Comparison of ENCODE assay signal across 9 mouse cellular contexts in genomic region chr7:100187601-100188000, GRCm38 (mm10). TPM values are rescaled to one million over a fixed set of nuclear protein-coding genes. Genes with fewer than 3 reads are reported as not detected.
A peak's percentile ranks its signal among the peaks of the same experiment; 100 is the strongest.
DNase-seq lines count a peak whose midpoint lies in the region; ATAC-seq and TF ChIP-seq lines count a peak whose summit lies in the region.
"Had no signal": no experiment of that assay in that cellular context is flagged by ENCODE, and none has a peak within 500 bp of the region (broad histone marks: within the 10 kb centered on the region; RNA-seq: fewer than 3 reads in every experiment).

No protein-coding gene starts in this region.

- H3K4me3 ChIP-seq in hindbrain, embryonic 10.5 days, result no peak overlapping the region
- H3K4me3 ChIP-seq in hindbrain, embryonic 13.5 days, result no peak overlapping the region
- H3K4me3 ChIP-seq in E14TG2a.4 (replicated peaks; ENCODE audit: low read length), result no peak overlapping the region
- no peak overlapping the region for H3K4me3 ChIP-seq in midbrain, embryonic 15.5 days
- H3K4me3 ChIP-seq: erythroblast, embryonic 14.5 days had no signal

- DNase-seq in hindbrain, embryonic 10.5 days (ENCODE audit: low spot score), result peak; percentile 50
- DNase-seq in adrenal gland, postnatal 36 days, result peak; percentile 52 to 61
- peak; percentile 26 to 49 for DNase-seq in frontal cortex, postnatal 36 days (ENCODE audit: low spot score in 2 of 2)
- DNase-seq in layer of hippocampus, postnatal 25 days (ENCODE audit: extremely low spot score in 1 of 2, low spot score in 1 of 2), result peak; percentile 20 to 67
- peak; percentile 23 for DNase-seq in yolk sac, embryonic 10.5 days (ENCODE audit: low spot score)

- H3K27ac ChIP-seq in hindbrain, embryonic 10.5 days, result no peak overlapping the region
- no peak overlapping the region for H3K27ac ChIP-seq in hindbrain, embryonic 13.5 days
- no peak overlapping the region for H3K27ac ChIP-seq in midbrain, embryonic 15.5 days

- no peaks in the 10 kb centered on the region for H3K9me3 ChIP-seq in hindbrain, embryonic 10.5 days
- H3K9me3 ChIP-seq in hindbrain, embryonic 13.5 days, result no peaks in the 10 kb centered on the region
- H3K9me3 ChIP-seq in E14TG2a.4 (ENCODE audit: low read length), result no peaks in the 10 kb centered on the region
- no peaks in the 10 kb centered on the region for H3K9me3 ChIP-seq in midbrain, embryonic 15.5 days

- H3K4me2 ChIP-seq in hindbrain, embryonic 13.5 days, result no peak overlapping the region
- no peak overlapping the region for H3K4me2 ChIP-seq in midbrain, embryonic 15.5 days

- no peaks in the 10 kb centered on the region for H3K36me3 ChIP-seq in hindbrain, embryonic 10.5 days
- H3K36me3 ChIP-seq in hindbrain, embryonic 13.5 days, result no peaks in the 10 kb centered on the region
- no peaks in the 10 kb centered on the region for H3K36me3 ChIP-seq in E14TG2a.4 (ENCODE audit: insufficient read depth, low read length)
- H3K36me3 ChIP-seq in midbrain, embryonic 15.5 days (replicated peaks), result no peaks in the 10 kb centered on the region

- no peak overlapping the region for H3K9ac ChIP-seq in hindbrain, embryonic 13.5 days
- H3K9ac ChIP-seq in midbrain, embryonic 15.5 days, result no peak overlapping the region

- 0 out of 2 replicates have a peak, but pooled peaks cover 3% of the 10 kb centered on the region for H3K27me3 ChIP-seq in hindbrain, embryonic 10.5 days (ENCODE audit: insufficient read depth, poor library complexity, severe bottlenecking)
- peaks cover 6% of the 10 kb centered on the region; the same call in 1 of the 2 replicates for H3K27me3 ChIP-seq in hindbrain, embryonic 13.5 days
- peaks cover 13% of the 10 kb centered on the region for H3K27me3 ChIP-seq in E14TG2a.4 (ENCODE audit: insufficient read depth, low read length)
- peaks cover 3% of the 10 kb centered on the region; the same call in 1 of the 2 replicates for H3K27me3 ChIP-seq in midbrain, embryonic 15.5 days (replicated peaks)

- no peaks in the 10 kb centered on the region for H3K4me1 ChIP-seq in hindbrain, embryonic 10.5 days (replicated peaks)
- no peaks in the 10 kb centered on the region for H3K4me1 ChIP-seq in hindbrain, embryonic 13.5 days (replicated peaks)
- no peaks in the 10 kb centered on the region for H3K4me1 ChIP-seq in E14TG2a.4 (replicated peaks; ENCODE audit: low read depth, low read length)
- H3K4me1 ChIP-seq in midbrain, embryonic 15.5 days, result no peaks in the 10 kb centered on the region

- TF ChIP-seq CTCF in E14TG2a.4 (conservative IDR thresholded peaks at IDR 0.05; ENCODE audit: low read length), result peak; percentile 41

- WGBS in hindbrain, embryonic 10.5 days, result 29% methylated on average over 7 of the region's 7 CpGs
- WGBS in hindbrain, embryonic 13.5 days, result 25% methylated on average over 7 of the region's 7 CpGs
- 25% methylated on average over 7 of the region's 7 CpGs for WGBS in midbrain, embryonic 15.5 days

- ATAC-seq in hindbrain, embryonic 13.5 days (ENCODE audit: low FRiP score), result no peak
- 0 out of 2 replicates have a peak, but pooled peaks have one; percentile 24 for ATAC-seq in midbrain, embryonic 15.5 days (replicated peaks)

RNA-seq across cellular contexts. Expression of gene Kcne3, which starts 11.3 kb away (rescaled TPM):
- polyA plus RNA-seq in hindbrain, embryonic 10.5 days (2016; fragmentation: Nextera tagmentation; extraction: Ambion mirVana), result 5.3 and 7.1 TPM in 2 replicates
- polyA plus RNA-seq in hindbrain, embryonic 13.5 days (2015; fragmentation: Nextera tagmentation; extraction: Ambion mirVana), result 0.58 and 0.66 TPM in 2 replicates
- total RNA-seq in adrenal gland, postnatal 36 days (2021), result 1 to 10 TPM in 1 of 2 experiments, under 1 TPM in 1; 0.99 to 1.5 TPM
- under 1 TPM; 0.59 TPM for total RNA-seq in layer of hippocampus, postnatal 25 days (2021)
- polyA plus RNA-seq in midbrain, embryonic 15.5 days (2015; fragmentation: Nextera tagmentation; extraction: Ambion mirVana), result 0.60 and 0.98 TPM in 2 replicates
- polyA plus RNA-seq: erythroblast, embryonic 14.5 days had no signal

RNA-seq across cellular contexts. Expression of gene Lipt2, which starts 28.5 kb away (rescaled TPM):
- polyA plus RNA-seq in hindbrain, embryonic 10.5 days (2016; fragmentation: Nextera tagmentation; extraction: Ambion mirVana), result 25.3 and 26.9 TPM in 2 replicates
- 16.3 and 17.3 TPM in 2 replicates for polyA plus RNA-seq in hindbrain, embryonic 13.5 days (2015; fragmentation: Nextera tagmentation; extraction: Ambion mirVana)
- total RNA-seq in adrenal gland, postnatal 36 days (2021), result 1 to 10 TPM; 3.8 to 5.3 TPM
- 1 to 10 TPM; 5.1 to 7.4 TPM for total RNA-seq in layer of hippocampus, postnatal 25 days (2021)
- polyA plus RNA-seq in midbrain, embryonic 15.5 days (2015; fragmentation: Nextera tagmentation; extraction: Ambion mirVana), result 16.0 and 19.4 TPM in 2 replicates

RNA-seq across cellular contexts. Expression of gene Pgm2l1, which starts 39.6 kb away (rescaled TPM):
- polyA plus RNA-seq in hindbrain, embryonic 10.5 days (2016; fragmentation: Nextera tagmentation; extraction: Ambion mirVana), result 4.9 and 5.1 TPM in 2 replicates
- 21.0 and 21.4 TPM in 2 replicates for polyA plus RNA-seq in hindbrain, embryonic 13.5 days (2015; fragmentation: Nextera tagmentation; extraction: Ambion mirVana)
- 1 to 10 TPM; 5.7 to 8.9 TPM for total RNA-seq in adrenal gland, postnatal 36 days (2021)
- total RNA-seq in layer of hippocampus, postnatal 25 days (2021), result 100 to 1,000 TPM; 267 to 298 TPM
- polyA plus RNA-seq in midbrain, embryonic 15.5 days (2015; fragmentation: Nextera tagmentation; extraction: Ambion mirVana), result 29.9 and 30.6 TPM in 2 replicates
